Mouse (Mus musculus): Measurements from ENCODE around the gene Eid1.

DNA sequence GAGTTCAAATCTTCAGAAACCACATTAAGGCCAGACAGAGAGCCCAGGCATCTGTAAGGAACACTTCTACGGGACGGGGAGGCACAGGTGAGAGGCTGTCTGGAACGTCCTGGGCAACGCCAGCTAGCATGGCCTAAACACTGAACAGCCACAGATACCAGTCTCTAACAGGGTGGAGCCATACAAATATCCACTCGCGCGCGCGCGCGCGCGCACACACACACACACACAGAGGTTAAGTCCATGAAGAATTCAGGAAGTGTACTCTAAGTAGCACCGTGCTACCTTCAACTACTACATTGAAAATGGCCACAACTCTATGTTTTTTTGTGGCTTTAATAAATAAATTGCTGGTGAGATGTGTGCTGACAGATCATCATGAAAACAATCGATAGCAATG, 49.7 kb upstream of the Eid1 start:
- TF ChIP-seq HCFC1 (IDR thresholded peaks at IDR 0.05; ENCODE audit: borderline replicate concordance, insufficient read depth, low read length) (no peak), ZC3H11A (IDR thresholded peaks at IDR 0.05; ENCODE audit: borderline replicate concordance, low read depth, low read length) (no peak), CHD2 (IDR thresholded peaks at IDR 0.05; ENCODE audit: low read depth, low read length) (no peak), ZNF384 (IDR thresholded peaks at IDR 0.05; ENCODE audit: low read depth, low read length) (no peak), MAFK (IDR thresholded peaks at IDR 0.05; ENCODE audit: insufficient read depth, low read depth, low read length) (no peak)

Measured in ES-E14 (cell line).